Mouse (Mus musculus) midbrain, embryonic 16.5 days (tissue): Measurements from ENCODE around the gene Kcnma1. TPM values are rescaled to one million over a fixed set of nuclear protein-coding genes. Genes with fewer than 3 reads are reported as not detected.

Experiments
- ATAC-seq: fragments of 200-750 bp; cut with Nextera tagmentation; 2 replicates; pipeline ENCODE4 v1.8.0; 2017; ENCODE audit warnings: moderate TSS enrichment
- H3K27ac ChIP-seq: fragments of 300-500 bp; sonication (generic); 2 replicates; pipeline ENCODE4 v1.5.1; 2014; ENCODE audit warnings: mild to moderate bottlenecking, low read length, mixed read lengths
- H3K27me3 ChIP-seq: fragments of 300-500 bp; sonication (generic); 2 replicates; pipeline ENCODE4 v1.6.1; 2014; ENCODE audit warnings: low read depth, low read length, mixed read lengths; ENCODE audit not compliant: control insufficient read depth, insufficient read depth
- H3K36me3 ChIP-seq: fragments of 300-500 bp; sonication (generic); 2 replicates; pipeline ENCODE4 v1.6.1; 2014; ENCODE audit warnings: mild to moderate bottlenecking, low read length, moderate library complexity, mixed read lengths; ENCODE audit not compliant: control insufficient read depth, insufficient read depth
- H3K4me1 ChIP-seq: fragments of 300-500 bp; sonication (generic); 2 replicates; pipeline ENCODE4 v1.6.1; 2014; ENCODE audit warnings: mild to moderate bottlenecking, low read length, mixed read lengths; ENCODE audit not compliant: control insufficient read depth, insufficient read depth
- H3K4me2 ChIP-seq: fragments of 300-500 bp; sonication (generic); 2 replicates; pipeline ENCODE4 v1.6.1; 2014; ENCODE audit warnings: mild to moderate bottlenecking, low read length, mixed read lengths
- H3K4me3 ChIP-seq: fragments of 300-500 bp; sonication (generic); 2 replicates; pipeline ENCODE4 v1.5.1; 2014; ENCODE audit warnings: low read depth, mild to moderate bottlenecking, low read length, moderate library complexity, mixed read lengths
- H3K9ac ChIP-seq: fragments of 300-500 bp; sonication (generic); 2 replicates; pipeline ENCODE4 v1.6.1; 2014; ENCODE audit warnings: low read depth, low read length, mixed read lengths
- H3K9me3 ChIP-seq: fragments of 300-500 bp; sonication (generic); replicated peaks from 2 replicates; pipeline ENCODE4 v1.6.1; 2014; ENCODE audit warnings: mild to moderate bottlenecking, low read length, mixed read lengths; ENCODE audit not compliant: control insufficient read depth, poor library complexity, severe bottlenecking
- WGBS: fragments of 180-500 bp; shearing (Covaris S2); extraction: QIAGEN DNeasy Blood & Tissue Kit; methylation state at CpG from one replicate; pipeline ENCODE4 v1.1.7; 2014; 5-methylcytosine and 5-hydroxymethylcytosine counted together
- polyA plus RNA-seq: library from polyadenylated mRNA; unstranded; fragments of >200 nt; fragmentation: Nextera tagmentation; extraction: Ambion mirVana; gene quantifications from 2 replicates; pipeline ENCODE4 v1.2.1, GENCODE M21; 2015

The Kcnma1 gene
- polyA plus RNA-seq, 1 experiment from 2014 or later, result 18.4 TPM

GRCm38 (mm10) chr14:23640665-23641064 is 373.6 kb downstream of the Kcnma1 start:
- Histone ChIP-seq H3K4me3 (no peak overlapping the region), H3K4me2 (no peak overlapping the region), H3K27me3 (no peaks in the 10 kb centered on the region), H3K9ac (no peak overlapping the region), H3K27ac (no peak overlapping the region), H3K9me3 (no peaks in the 10 kb centered on the region), H3K36me3 (no peaks in the 10 kb centered on the region), H3K4me1 (peaks cover 7% of the 10 kb centered on the region)
- no peak for ATAC-seq
- WGBS, result 54% methylated on average over 2 of the region's 2 CpGs

DNA sequence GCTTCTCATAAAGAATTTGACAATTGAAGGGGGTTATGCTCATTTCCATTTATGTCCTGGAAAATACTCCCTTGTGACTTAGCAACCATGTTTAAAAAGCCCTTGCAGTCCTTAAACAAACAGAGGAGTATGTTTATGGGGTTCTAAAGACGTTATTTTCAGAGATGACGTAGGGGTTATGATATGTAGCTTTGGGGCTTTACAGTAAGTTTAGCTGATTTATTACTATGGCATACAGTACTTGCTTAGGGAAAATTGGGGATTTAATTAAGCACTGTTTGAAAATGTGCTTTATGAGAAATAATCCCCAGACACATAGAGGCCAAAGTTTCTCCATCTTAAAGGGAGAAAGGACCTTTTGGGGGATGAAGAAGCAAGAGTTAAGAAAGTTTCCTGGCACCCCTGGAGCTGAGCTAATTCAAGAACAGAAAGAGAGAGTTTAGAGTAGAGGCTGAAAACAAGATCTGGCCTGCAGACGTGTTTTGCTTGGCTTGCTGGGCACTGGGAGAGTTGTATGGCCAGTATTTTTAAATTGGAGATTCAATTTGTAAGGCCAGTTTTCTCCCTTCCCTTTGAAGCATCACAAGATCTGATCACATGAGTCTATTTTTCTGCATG is 376.1 kb downstream of the Kcnma1 start:
- Histone ChIP-seq H3K27me3 (no peaks in the 10 kb centered on the region), H3K27ac (no peak overlapping the region), H3K4me2 (no peak overlapping the region), H3K9me3 (no peaks in the 10 kb centered on the region), H3K4me3 (no peak overlapping the region), H3K4me1 (0 out of 2 replicates have a peak, but pooled peaks cover 2% of the 10 kb centered on the region), H3K36me3 (no peaks in the 10 kb centered on the region), H3K9ac (no peak overlapping the region)
- 37% methylated on average over 3 of the region's 3 CpGs for WGBS
- ATAC-seq, result no peak

DNA sequence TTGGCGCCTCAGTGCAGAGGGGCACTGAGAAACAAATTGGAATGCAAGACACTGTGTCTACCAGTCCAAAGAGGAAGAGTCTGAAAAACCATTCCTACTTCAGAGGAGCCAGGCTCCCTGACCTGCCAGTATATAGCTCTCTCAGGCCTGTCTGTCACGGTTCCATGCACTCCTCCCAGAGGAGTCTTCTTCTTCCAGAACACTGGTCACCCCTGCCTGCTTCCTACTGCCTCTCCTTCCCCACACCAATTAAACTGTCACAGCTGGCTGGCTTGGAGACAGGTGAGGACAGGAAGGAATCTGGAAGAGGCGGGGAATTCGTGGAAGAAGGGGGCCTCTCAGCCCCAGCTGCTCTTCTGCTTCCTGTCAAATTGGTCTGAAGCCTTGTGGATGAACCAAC is 378.4 kb downstream of the Kcnma1 start:
- Histone ChIP-seq H3K36me3 (no peaks in the 10 kb centered on the region), H3K9me3 (no peaks in the 10 kb centered on the region), H3K4me3 (no peak overlapping the region), H3K9ac (no peak overlapping the region), H3K4me1 (0 out of 2 replicates have a peak, but pooled peaks cover 2% of the 10 kb centered on the region), H3K4me2 (no peak overlapping the region), H3K27me3 (no peaks in the 10 kb centered on the region), H3K27ac (no peak overlapping the region)
- WGBS, result 45% methylated on average over 4 of the region's 4 CpGs
- no peak for ATAC-seq

DNA sequence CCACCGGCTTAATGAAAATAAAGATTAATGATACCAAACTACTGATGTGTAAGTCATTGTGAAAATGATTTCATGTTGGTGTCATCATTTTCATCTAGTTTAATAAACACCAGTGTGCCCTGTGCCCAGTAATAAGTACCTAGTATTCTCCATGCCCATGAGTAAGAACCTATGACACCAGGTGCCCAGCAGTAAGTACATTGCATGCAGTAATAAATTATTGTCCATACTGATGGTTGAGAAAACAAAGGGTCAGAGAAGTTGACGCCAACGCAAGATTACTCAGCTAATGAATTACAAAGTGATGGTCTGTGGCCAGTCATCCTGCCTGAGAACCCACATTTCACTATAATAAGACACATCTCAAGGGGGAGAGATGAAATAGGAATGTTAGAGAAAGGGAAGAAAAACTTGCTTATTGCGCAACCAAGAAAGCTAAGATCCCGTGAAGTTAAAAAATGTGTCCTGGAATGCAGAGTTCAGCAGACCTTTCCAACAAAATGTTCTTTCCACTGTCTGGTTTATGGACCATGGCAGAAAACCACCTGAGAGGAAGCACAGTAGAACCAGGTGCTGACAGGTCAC is 381.2 kb downstream of the Kcnma1 start:
- Histone ChIP-seq H3K9ac (no peak overlapping the region), H3K4me1 (0 out of 2 replicates have a peak, but pooled peaks cover 2% of the 10 kb centered on the region), H3K36me3 (no peaks in the 10 kb centered on the region), H3K9me3 (no peaks in the 10 kb centered on the region), H3K4me2 (no peak overlapping the region), H3K4me3 (no peak overlapping the region), H3K27me3 (no peaks in the 10 kb centered on the region), H3K27ac (no peak overlapping the region)
- ATAC-seq, result no peak
- WGBS, result 93% methylated on average over 5 of the region's 5 CpGs

- Histone ChIP-seq H3K9ac (no peak overlapping the region), H3K4me2 (no peak overlapping the region), H3K9me3 (no peaks in the 10 kb centered on the region), H3K36me3 (no peaks in the 10 kb centered on the region), H3K4me1 (0 out of 2 replicates have a peak, but pooled peaks cover 6% of the 10 kb centered on the region), H3K27me3 (no peaks in the 10 kb centered on the region), H3K4me3 (no peak overlapping the region), H3K27ac (0 out of 2 replicates have a peak overlapping the region, but pooled peaks have one; percentile 7)
- WGBS, result 59% methylated on average over 6 of the region's 6 CpGs
- ATAC-seq, result no peak
Measured at GRCm38 (mm10) chr14:23626925-23627324, 387.4 kb downstream of the Kcnma1 start.

GRCm38 (mm10) chr14:23626114-23626513 is 388.2 kb downstream of the Kcnma1 start:
- Histone ChIP-seq H3K4me3 (no peak overlapping the region), H3K27ac (no peak overlapping the region), H3K4me1 (0 out of 2 replicates have a peak, but pooled peaks cover 6% of the 10 kb centered on the region), H3K9me3 (no peaks in the 10 kb centered on the region), H3K4me2 (no peak overlapping the region), H3K9ac (no peak overlapping the region), H3K36me3 (no peaks in the 10 kb centered on the region), H3K27me3 (no peaks in the 10 kb centered on the region)
- no peak for ATAC-seq
- whole genome bisulfite sequencing, result 49% methylated on average over 2 of the region's 2 CpGs

GRCm38 (mm10) chr14:23625436-23625835 is 388.9 kb downstream of the Kcnma1 start:
- H3K4me1 ChIP-seq, result 0 out of 2 replicates have a peak, but pooled peaks cover 6% of the 10 kb centered on the region
- H3K9me3 ChIP-seq, result no peaks in the 10 kb centered on the region
- no peaks in the 10 kb centered on the region for H3K36me3 ChIP-seq
- H3K27me3 ChIP-seq, result no peaks in the 10 kb centered on the region
- WGBS, result 94% methylated on average over 6 of the region's 6 CpGs
- H3K4me3 ChIP-seq, result no peak overlapping the region
- ATAC-seq, result no peak
- no peak overlapping the region for H3K27ac ChIP-seq
- H3K9ac ChIP-seq, result no peak overlapping the region
- no peak overlapping the region for H3K4me2 ChIP-seq

GRCm38 (mm10) chr14:23624455-23624854 is 389.8 kb downstream of the Kcnma1 start:
- Histone ChIP-seq H3K9me3 (no peaks in the 10 kb centered on the region), H3K4me3 (no peak overlapping the region), H3K4me2 (no peak overlapping the region), H3K27me3 (no peaks in the 10 kb centered on the region), H3K27ac (no peak overlapping the region), H3K4me1 (0 out of 2 replicates have a peak, but pooled peaks cover 6% of the 10 kb centered on the region), H3K9ac (no peak overlapping the region), H3K36me3 (no peaks in the 10 kb centered on the region)
- 91% methylated on average over 1 of the region's 1 CpGs for WGBS
- ATAC-seq, result no peak

DNA sequence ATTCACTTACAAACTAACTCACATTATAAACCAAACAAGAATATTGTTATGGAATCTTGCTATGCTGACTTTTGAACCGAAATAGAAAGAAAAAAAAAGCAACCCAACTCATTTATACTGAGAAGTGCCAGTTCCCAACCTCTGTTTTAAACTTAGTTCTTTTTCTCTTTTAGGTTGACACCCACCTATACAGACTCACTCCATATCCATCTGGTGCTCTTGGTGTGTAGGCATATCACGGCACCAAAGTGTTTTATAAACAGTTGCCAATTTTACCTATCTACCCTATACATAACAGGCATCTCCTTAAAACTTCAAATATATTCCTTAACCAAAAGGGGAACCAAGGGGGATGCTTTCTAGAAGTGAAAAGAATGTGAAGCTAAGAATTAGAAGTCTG is 393.6 kb downstream of the Kcnma1 start:
- Histone ChIP-seq H3K4me1 (no peaks in the 10 kb centered on the region), H3K4me2 (no peak overlapping the region), H3K27ac (no peak overlapping the region), H3K9ac (no peak overlapping the region), H3K9me3 (no peaks in the 10 kb centered on the region), H3K27me3 (no peaks in the 10 kb centered on the region), H3K4me3 (no peak overlapping the region), H3K36me3 (no peaks in the 10 kb centered on the region)
- ATAC-seq, result no peak
- WGBS, result 93% methylated on average over 2 of the region's 2 CpGs
